Mouse (Mus musculus) kidney, adult 2 months (tissue): Measurements from ENCODE around the gene Plekho2.

Experiments
- CTCF ChIP-seq: fragments of 200-500 bp; conservative IDR thresholded peaks from 2 replicates; pipeline ENCODE4 v1.5.1; 2011; ENCODE audit warnings: low read depth, mild to moderate bottlenecking, control low read depth, low read length, moderate library complexity, mixed read lengths; ENCODE audit not compliant: insufficient read depth, insufficient read length
- POLR2A ChIP-seq: fragments of 200-500 bp; IDR thresholded peaks from one replicate; pipeline ENCODE4 v1.6.1; 2011; ENCODE audit warnings: low read depth, low read length, control low read depth

DNA sequence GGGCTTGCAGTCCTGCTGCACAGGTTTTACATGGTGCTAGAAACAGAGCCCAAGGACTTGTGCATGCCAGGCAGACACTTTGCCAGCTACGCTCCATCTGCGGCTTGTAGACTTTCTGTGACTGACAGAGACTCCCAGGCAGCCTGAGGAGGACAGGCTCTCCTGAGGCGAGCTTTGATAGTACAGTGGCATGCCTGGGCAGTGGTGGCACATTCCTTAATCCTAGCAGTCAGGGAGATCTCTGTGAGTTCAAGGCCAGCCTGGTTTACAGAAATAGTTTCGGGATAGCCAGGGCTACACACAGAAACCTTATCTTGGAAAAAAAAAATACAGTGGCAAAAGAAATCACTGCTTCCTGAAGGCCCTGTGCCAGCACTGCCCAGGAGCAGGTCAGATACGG, 32.7 kb downstream of the Plekho2 start:
- TF ChIP-seq POLR2A (no peak), CTCF (no peak)
